Mouse (Mus musculus) c-Kit-positive CD71-positive TER-119-negative erythroid progenitor cells, embryonic 14.5 days (primary cell): ENCODE data around the gene Lyg1.
A peak's percentile ranks its signal among the peaks of the same experiment; 100 is the strongest.
"Not testable (repeated sequence)": the region's sequence is repeated elsewhere in the genome, so short reads cannot be mapped to it uniquely, and the experiment has no call there.

Source experiments
- DNase-seq: peaks from one replicate; pipeline ENCODE4 v3.0.0-alpha.2; 2013; ENCODE audit warnings: low read depth

Lyg1 gene

DNA sequence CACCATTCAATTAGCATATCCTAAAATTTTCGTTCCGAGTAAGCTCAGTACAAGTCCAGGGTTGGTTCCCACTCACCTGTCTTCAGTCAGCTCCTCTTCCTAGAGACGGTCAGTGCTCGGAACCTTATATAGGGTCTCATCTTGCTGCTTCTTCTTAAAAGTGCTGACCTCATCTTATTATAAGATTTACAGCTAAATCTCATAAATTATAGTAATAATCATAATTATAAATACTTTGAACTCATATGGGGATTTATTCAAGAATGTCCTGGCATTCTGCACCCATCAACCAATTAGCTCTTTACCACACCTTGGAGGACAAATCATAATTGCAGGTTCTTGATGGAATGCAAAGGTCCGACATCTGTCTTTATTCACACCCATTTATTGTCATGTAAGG is at the start of gene Lyg1:
Lyg1 (minus strand) TSS at position 101 of the 400 bp plus-strand sequence.
- no peak for DNase-seq

DNA sequence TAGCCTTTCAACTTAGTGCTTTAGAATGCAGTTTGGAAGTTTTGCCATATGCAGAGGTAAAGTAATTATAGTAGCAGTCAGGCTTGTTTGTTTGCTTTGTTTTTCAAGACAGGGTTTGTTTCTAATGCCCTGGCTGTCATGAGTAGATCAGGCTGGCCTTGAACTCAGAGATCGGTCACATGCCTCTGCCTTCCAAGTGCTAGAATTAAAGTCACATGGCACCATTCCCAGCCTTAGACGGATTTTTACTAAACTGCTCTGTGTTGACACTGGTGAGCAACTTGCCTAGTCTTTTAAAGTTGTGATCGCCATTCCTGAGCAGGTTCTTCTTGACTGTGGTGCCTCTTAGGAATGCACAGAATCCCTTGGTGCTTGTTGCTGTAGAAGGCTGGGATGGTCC is 49.2 kb upstream of the Lyg1 start:
- DNase-seq, result no peak

DNA sequence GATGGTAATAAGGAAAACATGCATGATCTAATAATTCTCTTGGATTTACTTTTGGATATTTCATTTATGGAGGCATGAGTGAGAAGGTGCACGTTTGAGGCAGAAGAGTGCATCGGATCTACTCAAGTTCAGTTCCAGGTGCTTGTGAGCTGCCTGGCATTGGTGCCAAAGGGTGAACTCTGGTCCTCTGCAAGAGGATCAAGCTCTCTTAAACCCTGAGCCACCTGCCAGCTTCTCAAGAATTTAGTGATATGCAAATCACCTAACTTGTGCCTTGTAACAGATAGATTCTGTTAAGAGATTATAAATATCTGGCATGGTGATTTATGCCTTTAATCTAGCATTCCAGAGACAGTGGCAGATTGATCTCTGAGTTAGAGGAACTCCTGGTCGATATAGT is 45.5 kb upstream of the Lyg1 start:
- no peak for DNase-seq

DNA sequence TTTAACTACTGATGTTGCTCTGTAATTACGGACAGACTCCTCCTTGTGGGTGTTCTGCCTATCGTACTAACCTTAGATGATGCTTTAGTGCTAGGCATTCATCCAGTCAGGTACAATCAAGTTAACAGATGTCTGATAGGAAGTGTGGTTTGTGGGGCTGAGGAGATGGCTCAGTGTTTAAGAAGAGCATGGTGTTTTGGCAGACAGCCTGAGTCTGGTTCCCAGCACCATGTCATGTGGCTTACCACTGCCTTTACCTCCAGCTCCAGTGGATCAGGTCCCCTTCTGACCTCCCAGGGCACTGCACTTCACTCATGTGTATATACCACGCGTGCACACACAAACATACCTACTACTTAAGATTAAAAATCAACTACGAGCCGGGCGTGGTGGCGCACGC is 44.4 kb upstream of the Lyg1 start:
- no peak for DNase-seq

DNA sequence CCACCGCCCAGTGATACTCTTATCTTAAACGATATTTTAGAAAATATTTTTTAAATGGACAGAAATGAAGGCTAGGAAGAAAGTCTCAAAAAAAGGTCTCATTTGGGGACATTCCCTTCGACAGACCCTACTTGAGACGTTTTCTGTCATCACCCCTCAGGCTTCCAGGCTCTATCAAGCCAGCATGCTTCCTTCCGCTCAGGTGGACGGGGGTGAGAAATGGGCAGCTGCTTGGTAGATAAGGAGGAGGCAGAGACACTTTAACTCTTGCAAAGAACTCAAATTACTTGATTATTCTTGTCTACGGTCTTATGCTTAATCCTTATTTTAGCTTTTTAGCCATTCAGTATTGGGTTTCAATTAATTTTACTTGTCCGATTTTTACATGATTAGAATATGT is 43.3 kb upstream of the Lyg1 start:
- no peak for DNase-seq

DNA sequence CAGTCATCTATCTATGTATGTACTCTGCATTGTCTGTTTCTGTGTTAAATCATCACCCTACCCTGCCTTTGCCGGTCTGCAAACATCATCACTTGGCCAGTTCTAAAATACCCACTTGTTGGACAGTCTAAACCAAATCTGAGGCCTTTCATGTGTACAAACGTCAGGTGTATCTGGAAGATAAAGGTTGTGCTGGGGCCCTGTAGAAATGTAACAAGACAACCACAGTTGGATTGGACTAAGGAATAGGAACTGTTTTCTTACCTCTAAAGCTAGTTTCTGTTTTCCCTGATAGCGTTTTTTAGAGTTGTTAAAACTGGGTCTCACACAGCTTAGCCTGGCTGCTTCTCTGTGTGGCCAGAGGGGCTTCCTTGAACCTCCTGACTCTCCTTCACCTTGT is 42.0 kb upstream of the Lyg1 start:
- DNase-seq, result peak; percentile 79

DNA sequence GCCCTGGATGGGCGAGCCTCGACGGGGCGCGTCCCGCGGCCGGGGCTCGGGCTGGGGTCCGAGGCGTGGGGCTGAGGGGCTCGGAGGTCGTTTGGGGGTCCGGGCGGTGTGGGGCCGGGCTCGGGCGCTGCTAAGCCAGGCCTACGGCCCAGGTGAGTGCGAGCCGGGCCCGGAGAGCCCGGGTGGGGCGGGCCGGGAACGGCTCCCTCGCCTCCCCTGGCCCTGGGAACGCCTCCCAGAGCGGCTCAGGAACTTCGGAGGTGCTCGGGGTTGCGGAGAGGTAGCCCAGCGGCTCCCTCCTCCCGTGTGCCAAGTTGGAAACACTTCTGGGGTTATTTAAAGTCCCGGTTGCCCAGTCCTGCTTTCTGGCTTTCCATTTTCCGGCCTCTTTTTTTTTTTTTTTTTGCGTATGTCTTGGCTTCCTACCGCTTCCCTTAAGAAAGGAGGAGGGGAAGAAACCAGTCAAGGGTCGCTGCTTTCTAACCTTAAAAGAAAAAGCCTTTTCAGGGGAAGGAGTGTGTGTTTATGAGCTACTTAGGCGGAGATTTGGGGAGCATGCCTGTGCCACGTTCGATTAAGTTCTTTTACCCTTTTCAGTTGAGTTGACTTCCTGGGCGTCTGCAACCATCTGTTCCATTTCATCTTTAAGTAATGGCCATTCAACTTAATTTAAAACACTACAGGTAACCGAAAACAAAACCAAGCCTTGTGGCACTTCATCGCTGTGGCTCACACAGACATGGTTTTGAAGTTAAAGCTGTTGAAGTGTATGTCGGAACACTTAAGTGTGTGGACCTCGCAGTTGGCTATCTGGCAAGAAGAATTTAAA is 41.0 kb upstream of the Lyg1 start:
- no peak for DNase-seq

DNA sequence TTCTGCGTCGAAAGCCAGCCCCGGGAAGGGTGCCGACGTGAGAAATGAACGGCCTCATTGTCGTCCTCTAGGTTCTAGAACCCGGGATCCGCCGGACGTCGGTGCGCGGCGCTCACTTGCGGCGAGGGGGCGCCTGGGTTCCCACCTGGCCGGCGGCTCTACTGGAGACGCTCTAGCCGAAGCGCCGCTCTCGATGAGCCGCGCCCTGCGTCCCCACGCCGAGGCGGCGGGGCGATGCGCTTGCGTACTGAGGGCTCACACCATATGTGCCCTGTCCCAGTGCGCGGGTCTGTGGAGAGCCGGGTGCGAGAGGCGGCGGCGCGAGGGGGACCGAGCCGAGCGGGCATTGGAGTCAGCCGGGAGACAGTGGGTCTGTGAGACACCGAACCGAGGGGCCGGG is 40.3 kb upstream of the Lyg1 start, which contains the start of the genes Txndc9 and Eif5b:
Txndc9 (minus strand) TSS at position 27 of the 400 bp plus-strand sequence.
Eif5b (plus strand) TSS at position 144 of the 400 bp plus-strand sequence.
- peak; percentile 87 for DNase-seq

DNA sequence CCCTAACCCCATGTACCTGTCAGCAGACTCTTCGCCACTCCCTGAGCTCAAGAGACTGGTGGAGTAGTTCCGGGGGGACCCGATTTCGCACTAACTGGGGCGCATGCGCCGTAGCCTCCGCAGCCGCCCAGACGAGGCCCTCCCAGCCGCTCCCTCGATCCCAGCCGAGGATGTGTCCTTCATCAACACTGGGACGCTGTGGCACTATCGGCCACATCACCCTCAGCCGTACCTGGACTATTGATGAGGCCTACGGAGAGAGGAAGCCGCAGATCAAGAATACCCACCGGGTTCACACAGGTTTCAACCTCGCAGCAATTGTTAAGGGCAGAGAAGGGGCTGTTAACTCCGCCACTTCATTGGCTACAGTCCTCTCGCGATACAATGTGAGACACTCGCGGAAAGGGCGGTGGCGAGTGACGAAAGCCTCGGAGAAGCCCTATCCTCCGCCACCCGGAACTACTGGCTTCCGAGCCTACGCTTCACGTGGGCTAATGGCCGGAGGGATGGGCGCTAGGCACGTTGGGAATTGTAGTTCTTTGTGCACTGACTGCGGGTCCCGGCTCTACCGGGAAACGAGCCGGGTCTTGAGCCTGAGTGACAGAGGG is 39.4 kb upstream of the Lyg1 start:
- DNase-seq, result peak; percentile 98

DNA sequence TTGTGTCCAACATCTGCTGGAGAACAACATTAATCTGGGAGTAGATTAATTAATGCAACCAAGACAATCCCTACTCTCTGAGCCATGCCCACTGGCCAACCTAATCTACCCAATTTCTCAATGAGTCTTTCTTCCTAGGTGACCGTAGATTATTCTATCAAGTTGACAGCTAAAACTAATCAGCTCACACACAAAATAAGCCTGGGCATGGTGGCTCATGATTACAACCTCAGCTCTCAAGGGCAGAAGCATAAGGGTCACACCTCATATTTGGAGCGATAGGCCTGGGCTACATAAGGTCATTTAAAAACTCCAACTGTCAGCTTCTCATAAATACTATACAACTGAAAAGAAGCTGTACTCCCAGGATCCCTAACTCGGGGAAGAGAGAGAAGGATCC is 38.7 kb upstream of the Lyg1 start:
- DNase-seq, result no peak

DNA sequence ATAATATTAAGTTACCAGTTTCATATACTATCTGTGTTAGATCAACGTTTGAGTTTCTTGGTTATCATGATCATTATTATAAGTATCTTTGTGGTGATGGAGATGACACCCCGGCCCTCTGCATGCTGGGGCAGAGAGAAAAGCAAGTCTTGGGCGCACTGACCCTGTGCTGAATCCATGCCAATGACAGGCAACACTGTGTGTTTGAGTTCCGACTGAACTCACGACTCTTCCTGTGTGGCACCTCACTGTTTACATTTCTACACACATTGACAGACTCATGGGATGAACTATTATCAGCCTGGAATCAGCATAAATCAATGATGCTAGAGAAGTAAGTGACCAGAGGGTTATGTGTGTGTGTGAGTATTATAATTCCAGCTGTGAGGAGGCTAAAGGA is 30.3 kb upstream of the Lyg1 start:
- no peak for DNase-seq

DNA sequence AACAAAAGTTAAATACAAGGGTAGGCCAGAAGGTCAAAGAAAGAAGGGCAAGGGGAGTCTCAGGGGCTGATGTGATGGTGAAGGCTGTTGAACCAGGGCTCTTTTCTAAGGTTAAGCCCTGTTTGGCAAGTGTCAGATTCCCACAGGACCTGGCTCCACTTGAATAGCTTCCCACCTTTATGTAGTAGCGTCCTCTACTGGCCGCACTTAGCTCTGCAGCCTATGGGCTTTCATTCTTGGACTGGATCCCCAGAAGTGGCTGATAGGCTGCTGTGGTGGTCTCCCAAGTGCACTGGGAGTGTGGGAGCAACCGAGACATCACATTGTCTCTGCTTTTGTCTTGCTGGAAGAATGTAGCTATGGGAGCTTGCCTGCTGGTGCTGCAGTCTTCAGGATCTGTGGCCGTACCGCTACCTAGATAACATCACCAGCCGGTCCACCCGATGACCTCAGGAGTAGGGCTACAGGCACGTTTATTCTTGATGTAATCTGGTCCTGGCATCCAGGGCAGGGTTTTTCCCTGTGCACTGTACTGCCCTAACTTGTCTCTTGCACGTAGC is 28.3 kb upstream of the Lyg1 start:
- DNase-seq, result no peak

DNA sequence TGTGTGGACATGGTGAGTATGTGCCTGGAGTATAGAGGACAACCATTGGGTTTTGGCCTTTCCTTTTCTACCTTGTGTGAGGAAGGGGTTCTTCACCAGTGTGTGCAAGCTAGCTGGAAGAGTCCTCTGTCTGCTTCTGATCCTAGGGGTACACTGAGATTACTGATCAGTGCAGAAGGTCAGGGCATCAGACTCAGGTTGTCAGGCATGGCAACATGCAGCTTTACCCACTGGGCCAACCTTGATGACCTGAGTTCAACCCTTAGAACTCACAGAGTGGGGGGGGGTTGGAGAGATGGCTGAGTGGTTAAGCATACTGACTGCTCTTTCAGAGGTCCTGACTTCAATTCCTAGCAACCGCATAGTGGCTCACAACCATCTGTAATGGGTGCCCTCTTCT is 26.8 kb upstream of the Lyg1 start:
- DNase-seq, result no peak

DNA sequence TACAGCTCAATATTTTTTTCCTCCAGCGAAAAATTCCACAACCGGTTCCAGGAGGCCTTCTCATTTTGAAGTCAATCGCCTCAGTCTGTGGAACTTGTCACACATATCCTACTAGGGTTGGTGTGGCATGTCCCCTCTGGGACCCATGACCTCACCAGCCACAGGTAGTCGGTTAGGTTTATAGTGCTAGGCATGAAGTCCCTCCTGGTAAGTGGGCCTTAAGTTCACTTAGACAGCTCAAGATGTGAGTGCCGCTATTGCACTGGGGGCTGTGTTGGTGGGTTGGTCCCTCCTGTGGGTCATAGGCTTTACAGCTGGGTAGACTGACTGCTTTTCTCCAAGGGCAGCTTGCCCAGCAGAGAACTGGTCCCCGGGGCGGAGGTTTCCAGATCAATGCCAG is 19.7 kb upstream of the Lyg1 start:
- no peak for DNase-seq

DNA sequence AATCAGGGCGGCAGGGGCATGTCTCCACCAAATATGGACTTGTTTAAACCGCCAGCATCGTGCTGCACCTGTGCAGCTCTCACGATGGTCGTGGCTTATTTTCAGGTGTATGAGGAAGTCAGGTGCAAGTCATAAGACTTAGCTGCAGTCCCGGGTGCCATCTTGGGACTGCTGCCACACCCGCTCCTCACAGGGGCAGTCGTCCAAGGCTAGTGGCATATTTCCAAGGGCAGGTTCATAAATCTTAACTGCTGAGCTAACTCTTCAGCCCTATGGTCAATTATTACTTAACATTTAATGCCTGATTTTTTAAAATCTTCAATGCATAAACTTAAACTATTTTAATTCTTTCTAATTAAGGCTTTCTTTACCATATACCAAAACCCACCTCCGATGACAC is 19.1 kb upstream of the Lyg1 start:
- not testable (repeated sequence) for DNase-seq

DNA sequence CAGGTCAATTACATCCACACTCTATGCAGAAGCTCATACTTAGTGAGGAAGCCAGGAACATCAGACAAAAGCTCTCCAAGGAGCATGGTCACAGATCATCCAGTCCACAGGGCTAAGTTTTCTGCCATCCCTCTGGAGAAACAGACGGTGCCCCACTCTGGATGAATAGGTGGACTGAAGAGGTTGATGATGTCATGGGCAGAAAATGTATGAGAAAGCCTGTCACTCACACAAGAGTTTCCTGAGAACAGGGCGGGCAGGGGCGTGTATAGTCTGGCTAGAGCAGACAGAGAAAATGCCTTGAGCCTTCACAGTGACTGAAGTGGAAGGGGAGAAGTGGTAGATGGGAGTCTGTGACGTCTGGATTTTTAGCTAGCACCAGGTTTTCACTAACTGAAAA is 14.0 kb upstream of the Lyg1 start:
- no peak for DNase-seq

DNA sequence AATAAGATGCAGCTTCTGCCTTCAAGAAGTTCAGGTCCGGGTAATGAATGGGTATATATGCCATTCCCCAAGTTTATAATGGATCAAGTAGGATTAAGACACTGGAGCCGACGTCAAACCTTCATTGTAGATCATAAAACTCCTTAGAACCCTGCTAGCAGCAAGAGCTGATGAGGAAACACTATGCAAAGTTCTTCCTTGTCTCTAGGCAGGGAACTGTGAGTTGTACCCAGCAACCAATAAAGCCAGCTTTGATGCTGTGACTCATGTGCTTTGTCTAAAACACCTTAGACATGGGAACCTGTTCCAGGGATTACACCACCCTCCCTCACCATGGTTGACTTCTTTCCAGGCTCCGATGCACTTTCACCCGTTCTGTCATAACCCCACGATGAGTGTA is 11.2 kb upstream of the Lyg1 start:
- no peak for DNase-seq

DNA sequence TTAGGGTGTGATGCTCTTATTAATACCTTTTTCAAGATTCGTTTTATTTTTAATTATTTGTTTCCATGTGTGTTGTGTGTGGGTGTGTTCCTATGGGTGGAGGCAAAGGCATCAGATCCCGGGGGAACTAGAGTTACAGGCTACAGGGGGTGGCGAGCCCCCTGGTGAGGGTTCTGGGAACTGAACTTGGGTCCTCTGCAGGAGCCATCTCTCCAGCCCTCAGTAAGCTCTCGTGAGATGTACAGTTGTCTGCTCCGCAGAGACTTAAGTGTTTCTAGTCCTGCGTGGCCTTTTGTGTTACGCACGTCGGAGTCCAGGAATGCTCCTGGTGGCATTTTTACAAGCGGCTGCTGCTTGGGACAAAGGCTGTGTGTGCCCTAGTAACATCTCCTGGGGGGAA is 8.0 kb upstream of the Lyg1 start:
- no peak for DNase-seq

DNA sequence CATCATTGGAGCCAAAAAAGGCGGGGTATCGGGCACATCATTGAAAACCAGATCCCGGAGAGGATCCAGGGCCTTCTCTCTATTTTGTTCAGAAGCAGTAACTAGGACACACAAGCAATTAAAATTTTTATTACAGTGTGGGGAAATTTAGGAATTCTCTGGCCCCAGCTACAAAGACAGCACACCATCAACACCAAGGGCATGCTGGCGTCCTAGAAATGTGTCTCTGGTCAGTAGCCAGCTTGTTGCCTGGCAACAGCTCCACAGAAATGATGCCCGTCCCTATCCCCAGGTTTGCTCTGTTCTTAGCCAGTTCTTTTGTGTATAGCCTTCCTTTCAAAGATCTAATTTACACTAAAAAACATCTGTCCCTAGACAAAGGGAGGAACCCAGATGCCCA is 1.9 kb upstream of the Lyg1 start:
- no peak for DNase-seq

DNA sequence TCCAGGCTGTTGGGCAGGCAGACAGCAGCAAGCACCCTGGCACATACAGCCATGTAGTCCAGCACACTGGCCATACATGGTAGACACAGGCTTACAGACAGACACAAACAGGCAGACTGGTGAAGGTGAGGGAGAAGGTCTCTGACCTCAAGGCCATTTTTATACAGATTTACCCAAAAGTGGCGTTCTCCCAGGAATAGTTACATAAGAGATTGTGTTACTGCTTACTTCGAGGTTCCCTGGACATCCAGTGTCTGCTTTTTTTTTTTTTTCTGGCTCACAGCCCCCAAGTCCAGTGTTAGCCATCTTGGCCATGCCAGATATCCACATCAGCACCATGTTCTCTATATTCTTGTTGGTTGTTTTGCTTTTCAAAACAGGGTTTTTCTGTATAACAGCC is 957 bp upstream of the Lyg1 start:
- DNase-seq, result no peak

DNA sequence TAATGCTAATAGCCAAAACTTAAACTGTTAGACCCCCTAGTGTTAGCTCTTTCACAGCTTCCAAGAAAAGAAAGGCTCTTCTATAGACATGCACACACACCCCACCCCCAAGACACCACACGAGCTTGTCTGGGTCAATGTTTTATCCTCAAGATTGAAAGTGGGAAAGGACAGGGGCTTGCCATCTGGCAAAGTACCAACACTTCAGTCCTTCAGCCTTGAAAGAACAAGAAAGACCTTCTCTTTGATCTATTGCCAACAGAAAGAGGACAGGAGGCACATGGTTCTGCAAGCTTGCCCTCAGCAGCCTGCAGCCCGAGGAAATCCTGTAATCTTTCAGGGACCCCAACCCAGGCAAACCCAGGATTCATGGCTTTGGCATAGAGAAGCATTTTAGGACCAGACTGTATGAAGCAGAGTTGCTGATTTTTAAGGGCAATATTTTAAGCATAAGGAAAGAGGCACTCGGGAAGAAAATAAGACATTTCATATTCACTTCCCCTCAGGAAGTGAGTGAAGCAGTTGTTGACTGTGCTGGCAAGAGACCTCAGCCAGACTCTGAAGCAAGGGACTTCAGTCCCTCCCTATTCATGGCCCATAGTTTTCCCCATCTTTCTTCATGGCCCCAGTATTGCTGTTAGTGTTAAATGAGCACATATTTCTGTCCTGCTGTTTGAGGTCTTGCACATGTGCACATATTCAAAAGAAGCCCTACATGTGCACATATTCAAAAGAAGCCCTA is 698 bp downstream of the Lyg1 start:
- no peak for DNase-seq

DNA sequence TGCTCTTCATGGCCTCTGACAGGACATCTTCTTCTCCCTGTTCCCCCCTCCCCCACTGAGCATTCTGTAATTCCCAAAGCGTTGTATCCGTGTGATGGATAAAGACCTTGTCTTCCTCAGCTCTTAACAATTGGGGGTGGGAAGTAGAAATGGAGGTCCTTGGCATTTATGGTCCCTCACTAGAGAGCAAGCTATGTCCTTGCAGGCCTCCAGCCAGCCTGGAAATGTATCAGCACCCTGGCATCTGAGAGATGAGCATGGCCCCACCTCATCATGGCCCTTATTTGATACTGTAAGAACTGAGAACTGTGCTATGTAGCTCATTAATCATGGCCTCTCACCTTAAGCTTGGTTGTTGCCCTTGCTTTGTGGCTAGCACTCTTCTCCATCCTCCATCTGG is 2.3 kb downstream of the Lyg1 start:
- DNase-seq, result no peak

DNA sequence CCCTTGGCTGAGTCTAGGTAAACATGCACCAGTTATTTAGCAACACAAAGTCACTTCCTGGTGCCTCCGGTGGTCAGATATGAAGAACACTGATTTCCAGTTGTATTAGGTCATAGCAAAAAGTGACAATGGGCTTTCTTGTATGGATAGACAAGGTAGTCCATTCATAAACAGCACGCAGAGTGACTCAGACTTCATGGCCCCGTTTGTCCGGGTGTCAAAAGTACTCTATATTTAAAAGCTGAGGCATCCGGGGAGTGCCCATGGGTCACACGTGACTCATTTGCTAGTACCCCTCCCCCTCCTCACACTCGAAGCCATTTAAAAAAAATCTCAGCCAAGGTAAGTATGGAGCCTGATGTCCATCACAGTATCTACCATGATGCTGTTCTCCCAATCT is 2.8 kb downstream of the Lyg1 start:
- no peak for DNase-seq
